Mouse (Mus musculus): ENCODE data around the gene Rnf223. TPM values are rescaled to one million over a fixed set of nuclear protein-coding genes. Genes with fewer than 3 reads are reported as not detected.

Gene Rnf223
- total and polyA plus RNA-seq, 3 experiments: 0.07 to 0.80 (median 0.21) TPM

DNA sequence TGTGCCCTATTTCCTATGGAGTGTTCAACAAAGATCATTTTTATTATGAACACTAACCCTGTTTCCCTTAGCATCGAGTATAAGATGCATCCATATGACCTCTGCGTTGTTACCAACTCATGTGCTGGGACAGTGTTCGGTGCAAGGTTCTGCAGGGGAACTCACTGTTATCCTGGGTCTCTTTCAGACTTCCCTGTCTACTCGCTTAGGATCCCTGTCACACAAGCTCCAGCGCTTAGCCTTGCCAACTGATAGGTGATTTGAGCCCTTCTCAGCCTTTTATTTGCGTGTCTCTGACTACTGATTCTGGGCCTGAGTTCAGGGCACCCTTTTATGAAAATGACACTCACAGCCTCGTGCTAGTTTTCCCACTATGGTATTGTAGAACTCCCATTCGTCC is 45.1 kb upstream of the Rnf223 start:
- no peaks in the 10 kb centered on the region for H3K9me3 ChIP-seq (replicated peaks; ENCODE audit: low read length)
- H3K27me3 ChIP-seq (replicated peaks): no peaks in the 10 kb centered on the region
- H3K4me2 ChIP-seq (ENCODE audit: insufficient read depth, low read depth, poor library complexity, severe bottlenecking): no peak overlapping the region
- no peak overlapping the region for H3K27ac ChIP-seq (ENCODE audit: insufficient read depth, low read depth)
- in situ Hi-C loops (cut with MboI; ENCODE audit: low pct_ligation_motif_present, low pct_unique_long_range_greater_than_20kb, low sequenced_read_pairs): no loop called here
- no peak overlapping the region for H3K4me3 ChIP-seq (replicated peaks in 1 of 3; ENCODE audit: low read depth in 2 of 3, low read length in 2 of 3, poor library complexity in 1 of 3)
- H3K9ac ChIP-seq (ENCODE audit: insufficient read depth, low read depth): no peak overlapping the region
- H3K4me1 ChIP-seq (ENCODE audit: control insufficient read depth in 1 of 2, insufficient read depth in 2 of 2): peaks cover 7 to 47% of the 10 kb centered on the region in 2 experiments; a peak in 3 of 4 replicates
- no peak for DNase-seq (ENCODE audit: extremely low read depth)
- H3K36me3 ChIP-seq (replicated peaks in 1 of 2; ENCODE audit: control insufficient read depth in 1 of 2, insufficient read depth in 1 of 2, low read length in 1 of 2): no peaks in the 10 kb centered on the region
- no peaks in the 10 kb centered on the region for H3K79me2 ChIP-seq (replicated peaks; ENCODE audit: control insufficient read depth, extremely low read depth, insufficient read depth, poor library complexity, severe bottlenecking)
- TF ChIP-seq PAX5 (IDR thresholded peaks at IDR 0.05; ENCODE audit: low read length) (no peak), NRF1 (IDR thresholded peaks at IDR 0.05; ENCODE audit: low read depth, low read length) (no peak), MAZ (IDR thresholded peaks at IDR 0.05; ENCODE audit: low read depth, low read length) (no peak), SIN3A (IDR thresholded peaks at IDR 0.05; ENCODE audit: low read length) (no peak), ZC3H11A (IDR thresholded peaks at IDR 0.05; ENCODE audit: low read depth, low read length) (no peak), BHLHE40 (IDR thresholded peaks at IDR 0.05; ENCODE audit: low read depth, low read length) (no peak), TCF12 (IDR thresholded peaks at IDR 0.05; ENCODE audit: low read depth, low read length) (no peak), RCOR1 (conservative IDR thresholded peaks at IDR 0.05; ENCODE audit: low read depth, low read length) (no peak), CTCF (conservative IDR thresholded peaks at IDR 0.05 in 1 of 2, IDR thresholded peaks at IDR 0.05 in 1 of 2; ENCODE audit: low read depth in 2 of 2, low read length in 2 of 2) (no peak), CHD2 (IDR thresholded peaks at IDR 0.05; ENCODE audit: low read length) (no peak), GABPA (IDR thresholded peaks at IDR 0.05; ENCODE audit: insufficient replicate concordance, low read depth, low read length) (no peak), ETS1 (conservative IDR thresholded peaks at IDR 0.05; ENCODE audit: low read depth, low read length) (no peak), HCFC1 (IDR thresholded peaks at IDR 0.05; ENCODE audit: low read depth, low read length) (no peak), POLR2A (IDR thresholded peaks at IDR 0.05; ENCODE audit: low read depth, low read length) (no peak), USF2 (conservative IDR thresholded peaks at IDR 0.05; ENCODE audit: low read depth, low read length) (no peak), MXI1 (IDR thresholded peaks at IDR 0.05; ENCODE audit: low read depth, low read length) (no peak), ZNF384 (IDR thresholded peaks at IDR 0.05; ENCODE audit: low read depth, low read length) (no peak)
- dilution Hi-C loops (cut with MboI; ENCODE audit: extremely low pct_ligation_motif_present, extremely low pct_unique_long_range_greater_than_20kb, low sequenced_read_pairs): no loop called here

DNA sequence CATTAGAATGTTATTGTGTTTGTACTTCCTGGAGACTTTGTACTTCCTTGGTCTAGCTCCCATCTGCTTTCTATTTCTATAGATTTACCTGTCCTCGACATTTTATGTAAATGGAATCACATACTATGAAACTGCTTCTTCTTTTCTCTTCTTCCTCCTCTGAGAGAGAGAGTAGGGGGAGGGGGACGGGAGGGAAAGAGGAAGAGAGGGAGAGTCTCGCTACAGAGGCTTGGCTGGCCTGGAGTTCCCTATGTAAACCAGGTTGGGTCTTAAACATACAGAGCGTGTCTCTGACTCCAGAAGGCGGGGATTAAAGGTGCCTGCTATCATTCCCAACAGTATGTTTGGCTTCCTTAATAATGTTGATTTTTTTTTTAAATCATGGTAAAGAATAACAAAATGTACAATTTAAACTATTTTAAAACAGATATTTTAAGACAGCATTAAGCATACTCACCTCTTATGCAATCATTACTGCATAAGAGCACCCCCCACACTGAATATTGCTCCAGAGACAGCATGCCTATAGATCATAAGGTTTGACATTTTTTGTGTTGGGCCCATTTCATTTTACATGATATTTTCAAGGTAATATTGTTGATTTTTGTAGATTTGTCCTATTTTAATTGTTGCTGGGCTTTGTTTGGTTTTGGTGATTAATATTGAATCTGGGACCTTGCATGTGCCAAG is 42.8 kb upstream of the Rnf223 start:
- Histone ChIP-seq H3K9me3 (replicated peaks; ENCODE audit: low read length) (no peaks in the 10 kb centered on the region), H3K9ac (ENCODE audit: insufficient read depth, low read depth) (peak overlapping the region; percentile 24; the same call in 1 of the 2 replicates), H3K27ac (ENCODE audit: insufficient read depth, low read depth) (no peak overlapping the region), H3K79me2 (replicated peaks; ENCODE audit: control insufficient read depth, extremely low read depth, insufficient read depth, poor library complexity, severe bottlenecking) (no peaks in the 10 kb centered on the region), H3K4me1 (ENCODE audit: control insufficient read depth in 1 of 2, insufficient read depth in 2 of 2) (peaks cover 7 to 49% of the 10 kb centered on the region in 2 experiments; a peak in 3 of 4 replicates), H3K4me3 (replicated peaks in 1 of 3; ENCODE audit: low read depth in 2 of 3, low read length in 2 of 3, poor library complexity in 1 of 3) (no peak overlapping the region), H3K4me2 (ENCODE audit: insufficient read depth, low read depth, poor library complexity, severe bottlenecking) (peak overlapping the region; percentile 70), H3K36me3 (replicated peaks in 1 of 2; ENCODE audit: control insufficient read depth in 1 of 2, insufficient read depth in 1 of 2, low read length in 1 of 2) (no peaks in the 10 kb centered on the region), H3K27me3 (replicated peaks) (no peaks in the 10 kb centered on the region)
- in situ Hi-C loops (cut with MboI; ENCODE audit: low pct_ligation_motif_present, low pct_unique_long_range_greater_than_20kb, low sequenced_read_pairs) (no loop called here), dilution Hi-C loops (cut with MboI; ENCODE audit: extremely low pct_ligation_motif_present, extremely low pct_unique_long_range_greater_than_20kb, low sequenced_read_pairs) (no loop called here)
- DNase-seq (ENCODE audit: extremely low read depth): peak; percentile 51
- TF ChIP-seq ELF1 (IDR thresholded peaks at IDR 0.05; ENCODE audit: low read depth, low read length) (peak; percentile 66), EP300 (IDR thresholded peaks at IDR 0.05; ENCODE audit: low read length) (0 out of 2 replicates have a peak, but pooled peaks have one; percentile 36), CHD2 (IDR thresholded peaks at IDR 0.05; ENCODE audit: low read length) (peak; percentile 52; the same call in 1 of the 2 replicates), SMC3 (IDR thresholded peaks at IDR 0.05; ENCODE audit: low read depth, low read length) (no peak)
